Mouse (Mus musculus): Measurements from ENCODE around the gene Iqsec1. TPM values are rescaled to one million over a fixed set of nuclear protein-coding genes. Genes with fewer than 3 reads are reported as not detected.

Gene Iqsec1
- polyA plus RNA-seq, 1 experiment from 2014 or later: 14.6 TPM

- ATAC-seq (ENCODE audit: low FRiP score) (peak; percentile 17; the same call in 1 of the 2 replicates), DNase-seq (ENCODE audit: low spot score, missing footprints) (peak; percentile 95)
- H3K9ac ChIP-seq (ENCODE audit: low read length): peak overlapping the region; percentile 73
- H3K4me3 ChIP-seq (ENCODE audit: low read depth, low read length): peak overlapping the region; percentile 70
- peaks cover 10% of the 10 kb centered on the region; the same call in 1 of the 2 replicates for H3K4me1 ChIP-seq (ENCODE audit: control insufficient read depth, insufficient read depth, low read length)
- H3K27me3 ChIP-seq (ENCODE audit: control insufficient read depth, insufficient read depth, low read length): peaks cover 4% of the 10 kb centered on the region
- under 1% methylated on average over 55 of the region's 76 CpGs for WGBS
- no peaks in the 10 kb centered on the region; the same call in 1 of the 2 replicates for H3K9me3 ChIP-seq (ENCODE audit: control insufficient read depth, low read length)
- H3K36me3 ChIP-seq (ENCODE audit: control insufficient read depth, insufficient read depth, low read length): no peaks in the 10 kb centered on the region
- H3K4me2 ChIP-seq: peak overlapping the region; percentile 100
- H3K27ac ChIP-seq (ENCODE audit: low read depth, low read length): 0 out of 2 replicates have a peak overlapping the region, but pooled peaks have one; percentile 51
These were observed 755 bp downstream of the Iqsec1 start for GRCm38 (mm10) chr6:90987561-90988298.

- ATAC-seq (ENCODE audit: low FRiP score) (no peak), DNase-seq (ENCODE audit: low spot score, missing footprints) (no peak)
- no peak overlapping the region for H3K9ac ChIP-seq (ENCODE audit: low read length)
- no peak overlapping the region for H3K27ac ChIP-seq (ENCODE audit: low read depth, low read length)
- H3K36me3 ChIP-seq (ENCODE audit: control insufficient read depth, insufficient read depth, low read length): no peaks in the 10 kb centered on the region
- H3K27me3 ChIP-seq (ENCODE audit: control insufficient read depth, insufficient read depth, low read length): peaks cover 4% of the 10 kb centered on the region
- WGBS: 57% methylated on average over 3 of the region's 3 CpGs
- H3K4me1 ChIP-seq (ENCODE audit: control insufficient read depth, insufficient read depth, low read length): peaks cover 10% of the 10 kb centered on the region; the same call in 1 of the 2 replicates
- no peaks in the 10 kb centered on the region for H3K9me3 ChIP-seq (ENCODE audit: control insufficient read depth, low read length)
- H3K4me3 ChIP-seq (ENCODE audit: low read depth, low read length): no peak overlapping the region
- no peak overlapping the region for H3K4me2 ChIP-seq
These were observed 4.4 kb downstream of the Iqsec1 start for GRCm38 (mm10) chr6:90984101-90984500.

- DNase-seq (ENCODE audit: low spot score, missing footprints): no peak
- H3K4me1 ChIP-seq (ENCODE audit: control insufficient read depth, insufficient read depth, low read length): peaks cover 4% of the 10 kb centered on the region; the same call in 1 of the 2 replicates
- no peaks in the 10 kb centered on the region for H3K27me3 ChIP-seq (ENCODE audit: control insufficient read depth, insufficient read depth, low read length)
- H3K9me3 ChIP-seq (ENCODE audit: control insufficient read depth, low read length): no peaks in the 10 kb centered on the region
- no peak overlapping the region for H3K4me2 ChIP-seq
- no peaks in the 10 kb centered on the region for H3K36me3 ChIP-seq (ENCODE audit: control insufficient read depth, insufficient read depth, low read length)
- 80% methylated on average over 2 of the region's 2 CpGs for WGBS
- H3K9ac ChIP-seq (ENCODE audit: low read length): no peak overlapping the region
- H3K4me3 ChIP-seq (ENCODE audit: low read depth, low read length): no peak overlapping the region
- no peak for ATAC-seq (ENCODE audit: low FRiP score)
- no peak overlapping the region for H3K27ac ChIP-seq (ENCODE audit: low read depth, low read length)
These were observed 14.2 kb downstream of the Iqsec1 start for GRCm38 (mm10) chr6:90974279-90974678.

GRCm38 (mm10) chr6:90969341-90969871, 19.1 kb downstream of the Iqsec1 start:
- ATAC-seq (ENCODE audit: low FRiP score) (no peak), DNase-seq (ENCODE audit: low spot score, missing footprints) (no peak)
- H3K4me3 ChIP-seq (ENCODE audit: low read depth, low read length): no peak overlapping the region
- H3K4me1 ChIP-seq (ENCODE audit: control insufficient read depth, insufficient read depth, low read length): peaks cover 5% of the 10 kb centered on the region; the same call in 1 of the 2 replicates
- H3K9ac ChIP-seq (ENCODE audit: low read length): no peak overlapping the region
- WGBS: 53% methylated on average over 2 of the region's 2 CpGs
- no peaks in the 10 kb centered on the region for H3K9me3 ChIP-seq (ENCODE audit: control insufficient read depth, low read length)
- H3K36me3 ChIP-seq (ENCODE audit: control insufficient read depth, insufficient read depth, low read length): no peaks in the 10 kb centered on the region
- peak overlapping the region; percentile 20; the same call in 1 of the 2 replicates for H3K27ac ChIP-seq (ENCODE audit: low read depth, low read length)
- no peaks in the 10 kb centered on the region for H3K27me3 ChIP-seq (ENCODE audit: control insufficient read depth, insufficient read depth, low read length)
- H3K4me2 ChIP-seq: no peak overlapping the region

GRCm38 (mm10) chr6:90953349-90953748, 35.1 kb downstream of the Iqsec1 start:
- Histone ChIP-seq H3K27me3 (ENCODE audit: control insufficient read depth, insufficient read depth, low read length) (no peaks in the 10 kb centered on the region), H3K9ac (ENCODE audit: low read length) (no peak overlapping the region), H3K36me3 (ENCODE audit: control insufficient read depth, insufficient read depth, low read length) (no peaks in the 10 kb centered on the region), H3K9me3 (ENCODE audit: control insufficient read depth, low read length) (no peaks in the 10 kb centered on the region), H3K4me3 (ENCODE audit: low read depth, low read length) (no peak overlapping the region), H3K4me1 (ENCODE audit: control insufficient read depth, insufficient read depth, low read length) (no peaks in the 10 kb centered on the region), H3K4me2 (no peak overlapping the region), H3K27ac (ENCODE audit: low read depth, low read length) (no peak overlapping the region)
- WGBS: 76% methylated on average over 4 of the region's 4 CpGs
- ATAC-seq (ENCODE audit: low FRiP score) (no peak), DNase-seq (ENCODE audit: low spot score, missing footprints) (no peak)

- Histone ChIP-seq H3K4me3 (ENCODE audit: low read depth, low read length) (no peak overlapping the region), H3K4me1 (ENCODE audit: control insufficient read depth, insufficient read depth, low read length) (no peaks in the 10 kb centered on the region), H3K9me3 (ENCODE audit: control insufficient read depth, low read length) (no peaks in the 10 kb centered on the region), H3K9ac (ENCODE audit: low read length) (no peak overlapping the region), H3K27me3 (ENCODE audit: control insufficient read depth, insufficient read depth, low read length) (no peaks in the 10 kb centered on the region), H3K4me2 (no peak overlapping the region), H3K27ac (ENCODE audit: low read depth, low read length) (no peak overlapping the region), H3K36me3 (ENCODE audit: control insufficient read depth, insufficient read depth, low read length) (no peaks in the 10 kb centered on the region)
- DNase-seq (ENCODE audit: low spot score, missing footprints): no peak
- 83% methylated on average over 2 of the region's 2 CpGs for WGBS
- ATAC-seq (ENCODE audit: low FRiP score): no peak
These were observed 37.5 kb downstream of the Iqsec1 start for GRCm38 (mm10) chr6:90950936-90951335.

GRCm38 (mm10) chr6:90948097-90948496, 40.4 kb downstream of the Iqsec1 start:
- H3K4me2 ChIP-seq: no peak overlapping the region
- no peaks in the 10 kb centered on the region for H3K27me3 ChIP-seq (ENCODE audit: control insufficient read depth, insufficient read depth, low read length)
- no peaks in the 10 kb centered on the region for H3K9me3 ChIP-seq (ENCODE audit: control insufficient read depth, low read length)
- H3K4me1 ChIP-seq (ENCODE audit: control insufficient read depth, insufficient read depth, low read length): no peaks in the 10 kb centered on the region
- H3K36me3 ChIP-seq (ENCODE audit: control insufficient read depth, insufficient read depth, low read length): no peaks in the 10 kb centered on the region
- H3K9ac ChIP-seq (ENCODE audit: low read length): no peak overlapping the region
- ATAC-seq (ENCODE audit: low FRiP score) (no peak), DNase-seq (ENCODE audit: low spot score, missing footprints) (no peak)
- no peak overlapping the region for H3K4me3 ChIP-seq (ENCODE audit: low read depth, low read length)
- H3K27ac ChIP-seq (ENCODE audit: low read depth, low read length): no peak overlapping the region
- 86% methylated on average over 1 of the region's 1 CpGs for WGBS

- no peak overlapping the region for H3K4me2 ChIP-seq
- 82% methylated on average over 2 of the region's 2 CpGs for whole genome bisulfite sequencing
- H3K27me3 ChIP-seq (ENCODE audit: control insufficient read depth, insufficient read depth, low read length): no peaks in the 10 kb centered on the region
- H3K36me3 ChIP-seq (ENCODE audit: control insufficient read depth, insufficient read depth, low read length): no peaks in the 10 kb centered on the region
- no peaks in the 10 kb centered on the region for H3K9me3 ChIP-seq (ENCODE audit: control insufficient read depth, low read length)
- no peak overlapping the region for H3K4me3 ChIP-seq (ENCODE audit: low read depth, low read length)
- no peaks in the 10 kb centered on the region for H3K4me1 ChIP-seq (ENCODE audit: control insufficient read depth, insufficient read depth, low read length)
- peak; percentile 31 for DNase-seq (ENCODE audit: low spot score, missing footprints)
- ATAC-seq (ENCODE audit: low FRiP score): no peak
- no peak overlapping the region for H3K27ac ChIP-seq (ENCODE audit: low read depth, low read length)
- H3K9ac ChIP-seq (ENCODE audit: low read length): no peak overlapping the region
These were observed 42.8 kb downstream of the Iqsec1 start for GRCm38 (mm10) chr6:90945560-90946230.

- 67% methylated on average over 3 of the region's 3 CpGs for WGBS
- Histone ChIP-seq H3K9ac (ENCODE audit: low read length) (no peak overlapping the region), H3K9me3 (ENCODE audit: control insufficient read depth, low read length) (no peaks in the 10 kb centered on the region), H3K4me1 (ENCODE audit: control insufficient read depth, insufficient read depth, low read length) (no peaks in the 10 kb centered on the region), H3K4me3 (ENCODE audit: low read depth, low read length) (no peak overlapping the region), H3K36me3 (ENCODE audit: control insufficient read depth, insufficient read depth, low read length) (no peaks in the 10 kb centered on the region), H3K4me2 (no peak overlapping the region), H3K27ac (ENCODE audit: low read depth, low read length) (no peak overlapping the region), H3K27me3 (ENCODE audit: control insufficient read depth, insufficient read depth, low read length) (no peaks in the 10 kb centered on the region)
- ATAC-seq (ENCODE audit: low FRiP score): no peak
- peak; percentile 4 for DNase-seq (ENCODE audit: low spot score, missing footprints)
These were observed 47.2 kb downstream of the Iqsec1 start for GRCm38 (mm10) chr6:90941257-90941656.
